Mouse (Mus musculus): ENCODE measurements around the gene Efcab6.

Gene Efcab6

DNA sequence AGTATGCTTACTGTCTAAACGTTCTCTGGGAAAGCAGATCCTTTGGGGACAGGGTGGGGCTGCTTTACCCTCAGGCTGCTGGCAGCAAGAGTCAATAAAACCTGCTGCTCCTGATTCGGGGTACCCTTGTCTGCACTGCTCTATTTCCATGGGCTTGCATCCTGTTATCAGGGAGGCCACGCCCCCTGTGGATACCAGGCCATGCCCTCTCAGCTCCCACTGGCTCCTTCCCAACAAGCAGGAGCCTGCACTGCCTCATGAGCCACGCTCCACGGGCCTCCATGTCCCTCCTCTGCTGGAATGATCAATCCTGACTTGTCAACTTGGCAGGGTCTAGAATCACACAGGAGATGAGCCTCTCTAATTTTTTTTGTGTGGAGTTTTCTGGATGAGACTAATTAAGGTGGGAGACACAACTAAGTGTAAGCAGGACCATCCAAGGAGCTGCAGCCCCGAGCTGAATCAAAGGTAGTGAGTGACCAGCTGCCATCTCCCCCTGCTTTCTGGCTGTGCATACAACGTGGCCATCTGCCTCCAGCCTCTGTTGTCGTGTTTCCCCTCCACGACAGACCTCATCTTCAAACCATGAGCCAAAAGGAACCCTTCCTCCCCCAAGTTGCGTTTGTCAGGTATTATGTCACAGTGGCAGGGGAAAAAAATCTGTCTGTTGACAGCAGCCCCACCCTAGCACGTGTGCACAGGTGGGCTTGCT is 187.9 kb downstream of the Efcab6 start:
- DNase-seq = no peak

DNA sequence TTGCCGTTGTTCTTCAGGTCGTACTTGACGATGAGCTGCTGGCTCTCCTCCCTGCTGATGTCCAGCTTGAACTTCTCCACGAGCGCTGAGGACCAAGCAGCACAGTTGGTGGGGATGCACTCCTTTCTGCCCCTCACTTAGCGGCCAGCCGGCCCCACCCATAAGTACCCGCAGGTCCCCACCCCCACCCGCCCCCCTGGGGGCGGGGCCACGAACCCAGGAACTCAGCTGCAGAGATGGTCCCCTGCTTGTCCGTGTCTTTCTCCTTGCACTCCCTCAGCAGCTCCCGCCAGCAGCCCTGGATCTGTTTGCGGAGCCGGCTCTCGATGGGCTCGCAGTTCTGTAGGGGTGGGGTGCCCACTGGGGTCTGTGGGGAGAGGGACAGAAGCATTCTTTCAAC is 194.2 kb downstream of the Efcab6 start:
- no peak for DNase-seq

DNA sequence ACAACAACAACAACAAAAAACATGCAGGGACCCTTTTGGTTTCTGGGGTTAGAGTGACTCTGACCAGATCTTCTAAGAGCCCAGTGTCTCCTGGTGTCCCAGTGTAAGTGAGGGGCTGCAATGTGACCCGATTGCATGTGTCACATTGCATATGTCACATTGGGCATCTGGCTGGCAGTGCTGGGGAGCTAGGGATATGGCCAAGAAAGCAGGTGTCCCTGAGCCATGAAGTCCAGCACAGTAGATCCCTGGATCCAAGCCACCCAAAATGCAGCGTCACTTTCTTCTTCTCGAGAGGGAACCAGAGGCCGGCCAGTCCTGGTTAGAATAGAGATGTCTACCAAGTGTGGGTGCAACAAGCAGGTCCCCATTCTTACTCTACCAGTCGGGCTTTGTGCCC is 199.6 kb downstream of the Efcab6 start:
- no peak for DNase-seq

DNA sequence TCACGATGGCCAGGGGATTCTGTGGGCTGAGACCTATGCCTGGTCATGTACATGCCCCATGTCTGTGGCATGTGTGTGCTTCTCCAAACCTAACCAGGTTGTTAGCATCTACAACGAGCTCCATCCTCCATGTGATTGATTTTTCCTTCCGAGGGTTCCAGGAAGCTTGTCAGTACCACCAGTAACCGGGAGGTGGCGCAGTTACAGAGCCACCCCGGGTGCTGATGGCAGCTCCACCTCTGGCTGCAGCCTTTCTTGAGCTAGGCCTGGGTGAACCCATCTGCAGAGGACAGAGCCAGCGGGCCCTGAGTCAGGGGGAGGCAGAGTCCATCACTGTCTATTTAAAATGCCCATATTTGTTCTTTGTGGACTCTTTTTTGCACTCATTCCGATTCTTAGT is 208.1 kb downstream of the Efcab6 start:
- peak; percentile 72 for DNase-seq

DNA sequence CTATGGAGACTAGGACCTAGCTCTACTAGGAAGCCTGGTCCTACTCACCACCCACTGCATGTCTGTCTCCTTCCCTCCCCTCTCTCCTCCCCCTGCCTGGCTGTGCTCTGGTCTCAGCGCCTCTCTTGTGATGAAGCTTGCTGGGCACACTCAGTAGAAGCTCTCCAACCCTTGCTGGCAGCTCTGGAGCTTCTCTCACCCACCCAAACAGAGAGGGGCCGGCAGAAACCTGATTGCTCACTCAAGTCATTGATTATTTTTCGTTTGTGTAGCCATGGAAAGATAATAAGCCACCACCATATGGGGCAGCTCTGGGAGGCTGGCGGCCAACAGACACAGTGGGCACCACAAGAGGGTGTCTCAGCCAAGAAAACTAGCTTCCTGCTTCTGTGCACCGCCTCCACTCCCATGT is 211.8 kb downstream of the Efcab6 start:
- no peak for DNase-seq

DNA sequence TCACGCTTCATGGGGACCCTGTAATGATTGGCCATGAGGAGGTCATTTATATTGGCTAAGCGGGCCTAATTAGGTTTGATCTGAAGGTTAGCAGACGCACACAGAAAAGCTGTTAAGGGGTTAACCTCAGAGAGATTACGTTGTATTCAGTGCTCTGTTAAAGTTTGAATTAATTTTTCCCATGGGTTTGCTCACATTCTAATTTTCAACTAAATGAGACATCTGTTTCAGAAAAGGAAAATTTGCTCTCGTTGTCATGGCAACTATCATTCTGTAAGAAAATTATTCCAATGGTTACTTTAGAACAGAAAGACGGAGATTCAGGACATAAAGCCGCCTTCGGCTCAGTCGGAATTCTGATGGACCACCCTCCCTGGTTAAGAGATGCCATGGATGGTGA is 217.0 kb downstream of the Efcab6 start:
- no peak for DNase-seq

DNA sequence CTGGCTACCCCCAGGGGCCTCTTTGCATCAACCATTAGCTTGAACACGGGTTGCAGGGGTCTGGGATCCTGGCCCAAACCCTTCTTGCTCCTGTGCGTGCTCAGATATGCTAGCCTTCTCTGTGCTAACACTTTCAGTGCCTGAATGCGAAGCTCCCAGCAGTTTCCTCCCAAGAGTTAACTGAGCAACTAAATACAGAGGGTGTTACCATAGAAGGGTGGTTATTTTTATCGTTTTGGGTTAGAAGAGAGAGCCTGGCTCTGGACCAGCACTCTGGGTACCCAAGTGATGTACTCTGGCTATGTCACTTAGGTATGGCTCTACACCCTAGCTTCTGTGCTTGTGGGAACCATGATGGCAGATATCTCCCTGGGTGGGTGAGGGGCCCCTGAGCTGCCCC is 217.7 kb downstream of the Efcab6 start:
- DNase-seq = no peak

DNA sequence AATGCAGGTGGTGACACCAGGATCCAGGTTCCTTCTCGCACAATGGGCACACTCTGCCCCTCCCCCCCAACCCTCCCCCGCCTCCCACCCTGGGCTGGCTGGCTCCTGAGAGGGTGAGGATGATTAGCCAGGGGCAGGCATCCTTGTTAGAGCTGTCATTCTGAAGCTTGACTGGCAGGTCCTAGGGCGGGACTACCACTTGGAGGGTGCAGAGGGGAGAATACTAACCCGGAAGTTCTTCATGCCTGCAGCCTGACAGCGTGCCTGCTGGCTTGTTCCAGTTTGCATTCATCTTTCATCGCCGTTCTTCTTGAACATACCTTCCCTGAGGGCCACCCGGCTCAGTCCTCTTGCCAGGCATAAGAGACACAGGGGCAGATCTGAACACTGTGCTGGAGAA is 218.6 kb downstream of the Efcab6 start:
- no peak for DNase-seq

DNA sequence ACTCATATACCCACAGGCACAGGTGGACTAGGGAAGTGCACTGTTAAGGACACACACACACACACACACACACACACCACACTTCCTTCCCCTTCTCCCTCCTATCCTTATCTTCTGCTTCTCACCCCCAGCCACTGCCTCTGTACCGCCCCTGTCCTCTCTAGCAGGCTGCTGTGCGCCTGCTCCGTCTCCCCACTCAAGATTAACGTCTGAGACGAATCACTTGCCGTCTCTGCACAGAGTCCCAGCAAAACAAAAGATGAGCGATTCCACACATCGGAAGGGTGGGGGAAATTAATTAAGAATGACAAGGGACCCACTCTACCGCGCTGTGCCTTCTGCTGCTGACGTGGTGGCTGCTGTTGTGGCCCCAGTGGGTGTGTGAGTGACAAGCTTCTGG is 219.4 kb downstream of the Efcab6 start:
- no peak for DNase-seq

DNA sequence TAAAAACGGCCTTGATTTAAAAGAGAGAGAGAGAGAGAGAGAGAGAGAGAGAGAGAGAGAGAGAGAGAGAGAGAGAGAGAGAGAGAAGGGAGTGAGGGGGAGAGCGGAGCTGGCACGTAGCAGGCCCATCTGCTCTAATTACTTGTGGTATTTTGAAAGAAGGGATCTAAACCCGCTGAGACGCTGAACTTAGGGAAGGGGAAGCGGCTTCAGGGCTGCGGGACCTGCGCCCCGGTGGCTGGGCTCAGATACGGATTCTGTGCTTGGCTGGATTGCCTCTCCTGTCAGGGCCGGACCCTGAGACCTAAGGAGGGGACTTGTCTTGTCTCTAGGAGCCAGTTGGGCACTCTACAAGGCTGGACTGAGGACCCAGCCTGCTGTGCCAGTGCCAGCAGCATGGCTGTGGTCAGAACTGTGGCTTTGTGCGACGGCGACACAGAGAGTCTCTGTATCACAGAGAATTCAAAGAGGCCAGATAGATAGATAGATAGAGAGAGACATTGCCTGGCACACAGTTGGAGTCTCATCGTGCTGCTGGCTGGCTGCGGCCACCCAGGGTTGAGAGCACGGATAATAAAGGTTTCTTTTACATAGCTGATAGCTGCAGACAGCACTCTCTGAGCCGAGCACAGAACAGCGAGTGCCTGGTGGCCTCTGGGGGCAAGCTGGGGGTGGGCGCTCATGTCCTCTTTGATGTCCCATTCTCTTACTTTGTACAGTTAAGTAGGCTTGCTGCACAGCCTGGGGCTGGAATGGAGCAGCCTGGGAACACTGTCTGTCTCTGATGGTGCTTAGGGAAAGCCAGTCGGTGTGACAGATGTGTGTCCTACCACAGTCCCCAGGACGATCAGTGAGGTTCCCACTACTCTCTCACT is 222.0 kb downstream of the Efcab6 start:
- no peak for DNase-seq

DNA sequence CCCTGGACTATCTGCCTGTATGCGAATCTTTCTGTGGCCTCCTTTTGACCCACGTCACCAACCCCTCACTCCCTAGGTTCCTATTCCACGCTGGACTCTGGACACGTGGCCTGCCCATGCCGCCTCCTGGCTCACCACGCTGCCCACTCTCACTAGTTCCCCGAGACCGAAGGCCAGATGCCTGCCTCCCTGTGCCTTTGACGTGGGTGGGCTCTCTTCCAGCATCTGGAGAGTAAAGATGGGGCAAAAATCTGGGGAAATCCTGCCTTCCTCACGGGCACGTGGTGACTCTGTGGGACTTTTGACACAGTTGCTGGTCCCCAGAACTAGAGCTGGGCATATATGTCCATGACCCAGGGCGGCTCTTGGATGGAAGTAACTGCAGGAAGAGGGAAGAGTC is 222.8 kb downstream of the Efcab6 start:
- no peak for DNase-seq

DNA sequence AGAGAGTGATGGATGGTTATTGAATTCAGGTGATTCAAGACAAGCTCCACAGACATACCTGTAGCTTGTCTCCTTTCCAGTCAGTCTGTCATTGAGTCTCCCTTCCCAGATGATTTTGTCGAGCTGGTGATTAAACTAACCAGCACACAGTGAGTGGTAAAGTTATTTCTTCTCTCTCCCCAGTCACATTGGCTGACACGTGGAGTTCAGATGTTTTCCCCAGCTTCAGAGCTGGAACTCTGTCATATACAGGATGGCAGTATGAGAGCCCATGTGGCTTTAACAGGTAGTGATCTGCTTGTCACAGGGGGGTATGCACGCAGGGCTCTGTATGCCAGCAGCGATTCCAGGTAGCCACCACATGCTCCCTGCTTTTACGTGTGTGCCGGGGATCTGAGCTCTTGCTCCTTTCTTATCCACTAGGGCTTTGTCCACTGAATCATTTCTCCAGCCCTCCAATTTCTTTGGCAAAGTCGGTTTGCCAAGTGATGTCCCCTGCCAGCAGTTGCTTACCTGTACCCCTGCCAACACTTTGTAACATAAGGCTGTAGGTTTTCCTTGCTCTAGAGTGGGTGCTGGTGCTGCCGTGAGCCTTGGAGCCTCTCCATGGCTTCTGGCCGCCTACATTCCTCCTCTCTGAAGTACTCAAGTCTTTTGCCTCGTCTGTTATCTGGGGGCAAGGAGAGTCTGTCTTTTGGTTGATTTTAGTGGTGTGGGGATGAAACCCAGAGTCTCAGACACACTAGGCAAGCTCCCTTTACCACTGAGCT is 224.0 kb downstream of the Efcab6 start:
- no peak for DNase-seq

DNA sequence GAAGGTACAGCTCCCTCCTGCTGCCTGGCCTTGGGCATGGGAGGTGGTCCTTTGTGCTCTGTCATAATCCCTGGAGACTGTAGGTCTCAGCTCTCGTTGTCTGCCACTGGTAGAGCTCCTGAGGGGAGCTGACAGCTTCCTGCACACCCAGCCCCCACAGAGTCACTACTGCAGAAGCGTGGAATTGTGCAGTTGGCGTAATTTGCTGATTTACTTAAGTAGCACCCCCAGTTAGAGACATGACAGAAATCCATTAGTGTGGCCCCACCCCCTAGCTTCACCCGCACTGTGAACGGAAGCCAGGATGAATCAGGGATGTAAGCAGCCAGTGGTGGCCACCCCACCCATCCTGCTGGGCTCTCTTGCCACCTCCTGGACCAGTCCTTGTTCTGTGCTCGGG is 232.9 kb downstream of the Efcab6 start:
- DNase-seq = no peak

DNA sequence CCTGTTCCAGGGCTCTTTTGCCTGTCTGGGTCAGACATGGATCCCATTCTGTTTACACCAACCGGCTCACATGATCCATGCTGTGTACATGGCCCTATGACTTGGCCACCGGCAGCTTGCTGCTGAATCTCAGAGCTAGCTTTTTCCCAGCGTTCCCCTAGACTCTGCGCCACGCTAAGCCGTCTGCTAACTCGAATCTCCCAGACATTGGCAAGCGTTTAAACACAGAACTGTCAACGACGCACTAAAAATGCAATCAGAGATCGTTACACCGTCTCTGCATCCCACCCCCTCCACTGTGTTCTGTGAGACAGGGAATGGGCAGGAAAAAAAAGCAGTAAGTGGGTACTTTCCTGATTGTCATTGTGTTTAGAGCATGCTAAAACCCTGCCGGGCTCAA is 236.0 kb downstream of the Efcab6 start:
- no peak for DNase-seq

DNA sequence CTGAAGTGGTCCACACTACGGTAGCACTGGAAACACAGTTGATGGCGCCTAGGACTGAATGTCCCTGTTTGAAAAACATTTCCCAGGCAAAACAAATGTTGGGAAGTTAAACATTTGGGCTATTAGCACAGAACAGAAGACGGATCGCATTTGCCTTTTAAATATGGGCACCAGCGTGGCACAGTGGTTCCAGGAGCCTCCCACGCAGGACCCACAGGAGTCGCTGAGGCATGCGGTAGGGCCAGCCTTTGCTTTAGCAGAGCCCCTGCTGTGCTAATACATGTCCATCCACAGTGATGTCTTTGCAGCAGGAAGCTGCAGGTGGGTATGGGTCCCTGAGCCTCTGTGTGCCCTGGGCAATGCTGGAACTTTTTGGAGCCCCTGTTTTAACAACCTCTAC is 237.2 kb downstream of the Efcab6 start:
- peak; percentile 31 for DNase-seq

Measured in cerebellum, adult 9-10 months (tissue).